Mouse (Mus musculus): ENCODE results near the gene Srl. TPM values are rescaled to one million over a fixed set of nuclear protein-coding genes. Genes with fewer than 3 reads are reported as not detected.
A peak's percentile ranks its signal among the peaks of the same experiment; 100 is the strongest.
"Not testable (repeated sequence)": the region's sequence is repeated elsewhere in the genome, so short reads cannot be mapped to it uniquely, and the experiment has no call there.

Gene Srl
- total RNA-seq, 2 experiments from 2014 or later, result 1,275 to 1,445 TPM

DNA sequence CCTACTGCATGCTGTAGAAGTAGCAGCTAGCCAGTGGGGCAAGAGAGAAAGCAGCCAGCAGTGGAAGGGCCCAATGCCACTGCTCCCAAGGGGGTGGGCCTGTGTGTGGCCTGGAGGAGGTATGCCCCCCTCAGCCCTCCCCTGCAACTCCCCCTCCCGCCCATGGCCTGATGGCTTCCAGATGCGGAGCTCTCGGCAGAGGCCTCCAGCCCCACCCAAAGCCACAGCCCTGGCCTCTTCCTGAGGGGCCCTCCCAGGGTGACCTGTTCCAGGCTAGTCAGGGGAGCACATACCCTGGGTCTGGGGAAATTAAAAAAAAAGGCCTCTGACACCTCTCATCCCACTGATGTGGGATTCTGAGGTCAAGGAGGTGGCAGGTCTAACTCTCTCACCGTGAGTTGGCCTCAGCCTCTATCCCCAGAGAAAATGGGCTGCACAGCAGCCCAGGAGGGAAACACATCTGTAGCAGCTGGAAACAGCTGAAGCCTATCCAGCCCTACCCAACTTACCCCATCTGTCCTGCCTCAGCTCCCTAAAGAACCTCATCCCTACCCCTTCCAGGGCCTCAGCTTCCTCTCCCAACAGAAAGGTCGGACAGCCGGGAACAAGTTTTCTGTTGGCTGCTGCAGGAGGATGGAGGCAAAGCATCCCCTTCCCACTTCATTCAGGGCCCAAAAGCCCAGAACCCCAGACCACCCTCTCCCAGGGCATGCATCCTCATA is 11.4 kb upstream of the Srl start:
- peak; percentile 42 for DNase-seq

DNA sequence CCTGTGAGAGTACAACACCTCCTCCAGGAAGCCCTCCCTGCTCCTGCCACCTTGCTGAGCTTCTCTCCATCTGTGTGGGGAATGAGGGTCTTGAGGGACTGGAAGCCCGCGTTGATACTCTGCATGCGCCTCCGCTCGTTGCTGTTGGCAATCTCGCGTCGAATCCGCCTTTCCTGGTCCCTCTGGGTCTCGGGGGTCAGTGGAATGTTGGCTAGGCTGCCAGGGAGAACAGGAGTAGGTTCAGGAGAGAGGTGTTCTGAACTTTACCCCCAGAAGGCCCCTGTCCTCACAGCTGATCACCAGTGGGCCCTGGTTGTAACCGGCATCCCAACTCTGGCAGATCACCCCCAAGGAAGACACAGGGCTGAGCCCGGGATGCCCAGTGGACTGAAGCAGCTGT is 10.3 kb upstream of the Srl start:
- no peak for DNase-seq

DNA sequence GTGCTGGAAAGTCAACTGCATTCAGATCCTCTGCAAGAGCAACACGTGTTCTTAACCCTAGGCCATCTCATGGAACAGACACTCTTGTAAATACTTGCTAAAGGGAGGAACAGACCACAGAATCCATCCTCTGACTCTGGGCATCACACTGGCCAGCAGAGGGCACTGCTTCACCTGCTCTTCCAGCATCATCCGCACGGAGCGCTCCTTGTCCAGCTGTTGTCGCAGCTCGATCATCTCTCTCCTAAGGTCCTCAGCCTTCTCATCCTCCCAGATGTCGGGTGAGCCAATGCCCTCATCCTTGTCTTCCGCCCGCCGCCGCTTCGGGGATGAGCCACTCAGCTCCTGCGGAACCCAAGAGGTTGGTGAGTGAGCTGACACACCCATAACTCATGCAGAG is 9.4 kb upstream of the Srl start:
- DNase-seq, result peak; percentile 73

DNA sequence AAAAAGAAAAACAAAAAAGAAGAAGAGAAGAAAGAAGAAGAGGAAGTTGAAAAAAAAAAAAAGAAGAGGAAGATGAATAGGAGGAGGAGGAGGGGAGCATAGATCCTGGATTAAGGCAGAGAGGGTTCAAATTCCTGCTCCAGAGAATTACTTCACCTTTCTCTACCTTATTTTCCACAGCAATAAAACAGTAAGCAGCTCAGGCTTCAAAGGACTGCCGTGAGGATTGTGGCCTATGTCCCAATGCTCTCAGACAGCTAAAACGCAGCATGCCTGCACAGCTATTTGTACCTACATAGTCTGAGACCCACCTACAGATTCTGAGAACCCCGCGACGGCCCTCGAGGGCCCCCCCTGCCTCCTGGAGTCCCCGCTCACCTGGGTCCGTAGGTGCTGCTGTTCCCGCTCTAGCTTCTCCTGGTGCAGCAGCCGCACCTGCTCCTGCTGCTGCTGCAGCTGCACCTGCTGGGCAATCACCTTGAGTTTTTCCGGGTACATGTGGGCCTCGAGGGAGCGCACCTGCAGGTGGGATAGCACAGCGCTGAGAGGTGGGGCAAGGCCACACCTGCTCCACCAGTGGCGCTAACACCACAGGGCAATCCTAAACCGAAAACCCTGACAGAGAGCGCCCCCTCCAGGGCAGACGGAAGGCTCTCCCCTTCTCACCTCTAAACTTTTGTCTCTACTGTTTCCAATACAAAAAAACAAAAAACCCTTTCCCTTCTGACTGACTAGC is 7.5 kb upstream of the Srl start:
- DNase-seq, result no peak

DNA sequence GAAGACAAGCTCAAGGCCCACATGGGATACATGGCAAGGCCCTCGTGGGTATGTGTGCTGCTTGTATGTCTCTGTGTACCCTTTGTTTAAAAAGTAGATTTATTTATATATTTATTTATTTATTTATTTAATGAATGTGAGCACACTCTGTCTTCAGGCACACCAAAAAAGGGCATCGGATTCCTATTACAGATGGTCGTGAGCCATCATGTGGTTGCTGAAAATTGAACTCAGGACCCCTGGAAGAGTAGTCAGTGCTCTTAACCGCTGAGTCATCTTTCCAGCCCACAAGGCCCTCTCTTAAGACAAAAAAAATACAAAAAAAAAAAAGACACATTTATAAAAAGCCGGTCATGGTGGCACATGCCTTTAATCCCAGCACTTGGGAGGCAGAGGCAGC is 6.0 kb upstream of the Srl start:
- no peak for DNase-seq

DNA sequence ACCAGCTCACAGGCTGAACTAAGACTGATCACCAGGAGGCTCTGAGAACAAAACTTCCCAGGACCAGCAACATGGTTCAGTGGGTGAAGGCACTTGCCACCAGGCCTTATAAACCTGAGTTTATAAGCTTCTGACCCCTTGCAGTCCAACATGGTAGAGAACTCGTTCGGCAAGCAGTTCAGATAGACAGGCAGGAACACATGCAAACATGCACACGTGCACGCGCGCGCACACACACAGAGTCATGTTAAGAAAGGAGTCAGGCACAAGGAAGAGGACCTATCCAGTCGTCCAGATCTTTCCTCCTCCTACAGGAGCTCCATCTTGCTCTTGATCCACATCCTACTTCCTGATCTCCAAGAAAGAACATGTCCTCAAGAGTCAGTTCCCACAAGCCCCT is 5.2 kb upstream of the Srl start:
- DNase-seq, result no peak

DNA sequence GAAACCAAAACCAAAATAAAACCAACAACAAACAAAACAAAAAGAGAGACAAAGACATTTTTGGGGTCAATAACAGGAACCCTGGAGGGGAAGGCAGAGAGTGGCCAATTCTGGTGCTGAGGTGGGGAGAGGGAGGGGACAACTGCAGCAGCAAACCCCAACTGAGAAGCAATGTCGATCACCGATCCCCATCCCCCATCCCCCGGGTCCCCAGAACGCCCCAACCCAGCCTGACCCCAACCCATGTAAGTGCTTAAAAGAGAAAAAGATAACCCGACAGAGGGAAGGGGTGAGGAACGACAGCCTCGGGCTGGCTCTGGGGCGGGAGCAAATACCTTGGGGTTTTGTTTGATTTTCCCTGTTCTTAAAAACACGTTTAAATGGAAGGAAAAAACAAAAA is 3.2 kb upstream of the Srl start:
- DNase-seq, result no peak

DNA sequence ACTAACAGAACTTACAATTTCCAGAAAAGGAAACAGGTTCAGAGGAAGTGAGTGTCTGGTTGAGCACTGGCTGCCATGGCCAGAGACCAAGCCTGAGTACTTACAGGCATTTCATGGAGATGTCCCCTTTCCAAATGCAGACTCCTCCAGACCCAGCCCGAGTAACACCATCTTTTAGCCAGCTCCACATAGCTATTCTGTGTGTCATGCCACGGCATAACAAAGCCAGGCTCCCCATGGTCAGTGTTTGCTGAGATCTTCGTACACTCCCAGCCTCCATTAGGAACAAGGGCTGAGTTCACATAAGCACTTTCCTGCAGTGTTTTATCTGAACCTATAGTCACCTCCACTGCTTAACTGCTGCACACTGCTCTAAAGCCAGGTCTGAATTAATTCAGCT is 1.6 kb upstream of the Srl start:
- no peak for DNase-seq

DNA sequence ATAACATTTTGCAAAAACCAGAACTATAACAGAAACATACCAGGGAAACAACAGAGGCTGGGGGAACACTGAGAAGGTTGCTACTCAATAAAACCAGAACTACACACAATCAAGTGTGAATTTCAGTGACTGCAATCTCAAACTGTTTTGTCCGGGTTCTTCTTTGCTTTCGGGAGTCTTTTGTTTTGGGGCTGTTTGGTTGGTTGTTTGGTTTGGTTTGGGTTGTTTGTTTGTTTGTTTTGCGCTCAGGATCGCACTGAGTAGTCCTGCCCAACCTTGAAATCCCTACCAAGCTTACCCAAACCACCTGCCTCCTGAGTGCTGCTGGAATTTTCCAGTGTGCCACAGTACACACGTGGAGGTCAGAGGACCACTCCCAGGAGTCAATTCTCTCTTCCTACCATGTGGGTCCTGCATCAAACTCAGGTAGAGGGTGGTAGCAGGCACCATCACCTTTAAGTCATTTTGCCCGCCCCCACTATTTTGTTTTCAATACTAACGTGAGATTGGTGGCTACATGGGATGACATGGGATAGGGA is 689 bp upstream of the Srl start:
- no peak for DNase-seq

DNA sequence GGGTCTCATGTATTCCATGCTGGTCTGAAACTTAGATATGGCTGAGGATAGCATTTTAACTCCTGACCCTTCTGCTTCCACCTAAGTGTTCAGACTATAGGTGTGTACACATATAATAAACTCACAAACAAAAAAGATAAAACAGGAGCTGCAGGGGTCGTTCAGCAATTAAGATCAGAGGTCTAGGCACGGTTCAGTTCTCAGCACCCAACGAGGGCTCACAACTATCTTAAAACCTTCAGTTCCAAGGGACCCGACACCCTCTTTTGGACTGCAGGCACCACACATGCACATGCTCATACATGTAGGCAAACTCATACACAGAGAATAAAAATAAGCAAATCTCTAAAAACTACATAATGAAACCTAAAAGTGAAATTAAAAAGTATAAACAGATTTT is 583 bp downstream of the Srl start:
- no peak for DNase-seq

DNA sequence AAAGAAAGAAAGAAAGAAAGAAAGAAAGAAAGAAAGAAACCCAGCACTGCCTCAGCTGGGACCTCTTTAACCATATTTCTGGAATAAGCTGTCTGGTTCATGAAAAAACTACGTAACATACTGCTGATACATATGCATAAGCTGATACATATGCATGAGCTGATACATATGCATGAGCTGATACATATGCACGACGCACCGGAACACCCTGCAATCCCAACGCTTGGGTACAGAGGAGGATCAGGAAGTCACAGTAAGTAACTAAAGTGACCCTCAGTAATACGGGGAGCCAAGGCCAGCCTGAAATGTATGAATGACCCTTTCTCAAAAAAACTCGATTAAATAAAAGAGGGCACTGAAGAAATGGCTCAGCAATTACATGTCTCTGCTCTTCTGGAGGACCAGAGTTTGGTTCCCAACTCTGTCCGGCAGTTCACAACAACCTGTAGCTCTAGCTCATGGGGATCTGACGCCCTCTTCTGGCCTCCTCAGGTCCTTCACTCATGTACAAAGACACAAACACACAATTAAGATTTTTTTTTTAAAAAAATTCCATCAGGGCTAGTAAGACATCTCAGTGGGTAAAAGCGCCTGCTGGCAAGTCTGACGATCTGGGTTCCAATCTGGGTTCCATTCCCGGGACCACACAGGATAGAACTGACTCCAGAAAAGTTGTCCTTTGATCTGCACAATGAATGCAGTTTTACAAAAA is 1.4 kb downstream of the Srl start:
- no peak for DNase-seq

DNA sequence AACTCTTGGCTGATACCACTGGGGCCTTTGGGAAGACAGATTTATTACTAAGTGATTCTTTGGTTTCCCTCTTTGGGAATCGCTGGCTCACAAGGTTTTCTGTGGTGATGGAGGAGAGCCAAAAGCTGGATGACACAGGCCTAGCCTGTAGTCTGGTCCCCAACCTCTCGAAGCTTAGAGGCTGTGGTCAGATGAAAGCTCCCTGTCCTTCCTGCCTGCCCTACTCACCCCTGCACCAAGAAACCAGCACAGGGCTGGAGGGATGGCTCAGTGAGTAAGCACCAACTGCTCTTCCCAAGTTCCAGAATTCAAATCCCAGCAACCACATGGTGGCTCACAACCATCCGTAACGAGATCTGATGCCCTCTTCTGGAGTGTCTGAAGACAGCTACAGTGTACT is 2.1 kb downstream of the Srl start:
- DNase-seq, result no peak

DNA sequence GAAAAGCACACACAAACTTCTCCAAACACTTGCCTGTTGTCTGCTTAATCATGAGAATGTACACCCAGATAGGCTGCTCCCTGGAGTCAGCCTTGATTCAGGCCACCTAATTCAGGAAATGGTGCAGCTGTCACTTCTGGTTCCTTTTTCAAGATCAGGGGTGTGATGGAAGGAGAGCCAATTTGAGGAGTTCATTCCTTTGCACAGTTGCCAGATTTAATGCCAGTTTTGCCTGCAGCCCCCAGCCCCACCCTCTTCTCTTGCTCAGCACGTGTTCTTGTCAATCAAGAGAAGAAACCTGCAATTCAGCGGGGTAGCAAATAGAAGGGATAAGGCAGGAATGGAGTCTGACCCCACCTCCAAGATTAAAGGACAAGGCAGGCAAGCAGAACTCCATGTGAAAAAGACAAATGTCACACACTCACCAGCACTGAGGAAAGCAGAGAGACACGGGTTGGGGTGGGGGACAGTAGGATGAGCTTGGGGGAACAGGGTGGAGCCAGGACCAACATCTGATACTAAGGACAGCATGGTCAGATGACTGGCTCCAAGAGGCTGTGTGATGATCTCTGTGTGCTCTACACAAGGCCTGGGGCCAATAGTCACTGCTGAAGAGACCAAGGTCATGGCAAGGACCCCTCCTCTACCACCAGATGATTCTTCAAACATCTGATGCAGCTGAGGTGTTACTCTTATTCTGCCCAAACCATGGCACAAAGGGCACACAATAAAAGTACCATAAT is 3.8 kb downstream of the Srl start:
- DNase-seq, result no peak

DNA sequence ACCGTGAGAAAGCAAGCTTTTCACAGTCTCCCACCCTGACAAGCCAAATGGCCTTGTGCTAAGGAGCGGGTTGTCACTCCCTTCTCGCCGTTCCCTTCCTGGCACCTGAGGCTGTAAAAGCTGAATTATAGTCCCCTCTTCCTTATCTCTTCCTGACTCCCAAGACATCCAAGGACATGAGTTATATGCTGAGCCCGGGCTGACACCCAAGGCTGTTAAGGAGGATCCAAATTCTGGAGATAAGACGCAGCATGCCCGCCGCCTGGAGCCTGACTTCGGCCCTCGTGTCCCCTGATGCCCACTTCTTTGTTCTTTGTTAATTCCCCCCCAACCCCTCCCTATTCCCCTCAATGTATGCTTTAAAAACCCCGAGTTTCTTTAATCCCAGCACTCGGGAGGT is 14.2 kb downstream of the Srl start:
- DNase-seq, result not testable (repeated sequence)

DNA sequence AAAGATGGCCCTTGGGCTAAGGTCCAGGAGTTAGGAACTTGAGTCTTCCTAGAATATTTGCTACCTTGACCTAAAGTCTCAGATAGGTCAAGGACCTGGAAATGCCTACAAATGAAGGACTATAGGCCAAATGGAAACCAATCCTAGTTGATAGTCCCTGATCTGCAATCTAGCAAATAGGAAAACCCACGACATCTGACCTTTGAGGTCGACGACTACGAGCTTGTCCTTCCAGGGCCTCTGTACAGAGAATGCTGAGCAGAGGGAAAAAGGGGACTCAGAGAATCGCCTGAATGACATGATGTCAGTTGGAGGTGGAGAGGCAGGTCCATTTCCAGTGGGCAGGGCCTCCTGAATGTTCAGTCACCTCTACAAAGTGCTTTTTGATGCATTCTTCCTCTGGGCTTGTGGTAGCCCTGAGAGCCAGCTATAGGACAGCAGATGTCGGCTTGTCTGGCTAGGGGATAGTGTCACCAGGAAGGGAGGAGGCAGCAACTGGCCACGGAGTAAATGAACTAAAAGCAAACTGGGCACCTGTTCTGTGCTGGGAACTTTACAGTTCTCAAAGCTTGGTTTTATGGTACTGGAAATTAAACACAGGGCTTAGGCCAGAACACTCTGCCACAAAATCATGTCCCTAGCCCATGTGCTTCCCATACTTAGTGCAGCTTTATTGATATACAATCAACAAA is 18.2 kb downstream of the Srl start:
- no peak for DNase-seq

DNA sequence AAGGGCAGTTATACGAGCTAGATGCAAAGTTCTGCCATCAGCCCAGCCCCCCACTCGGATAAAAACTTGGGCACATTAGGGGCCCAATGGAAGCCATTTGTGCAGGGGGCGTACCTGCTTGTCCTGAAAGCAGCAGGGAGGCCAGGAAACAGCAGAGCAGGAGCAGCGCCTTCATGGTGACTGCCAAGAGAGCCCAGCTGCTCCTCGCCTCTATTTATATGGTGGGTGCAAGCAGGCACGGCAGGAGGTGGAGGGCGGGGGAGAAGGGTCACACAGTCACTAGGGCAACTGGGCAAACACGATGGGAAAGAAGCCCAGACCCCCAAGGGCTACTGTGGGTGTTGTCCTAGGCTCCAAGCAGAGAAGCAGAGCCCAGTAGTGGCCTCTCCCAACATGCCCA is 18.7 kb downstream of the Srl start:
- DNase-seq, result peak; percentile 41

DNA sequence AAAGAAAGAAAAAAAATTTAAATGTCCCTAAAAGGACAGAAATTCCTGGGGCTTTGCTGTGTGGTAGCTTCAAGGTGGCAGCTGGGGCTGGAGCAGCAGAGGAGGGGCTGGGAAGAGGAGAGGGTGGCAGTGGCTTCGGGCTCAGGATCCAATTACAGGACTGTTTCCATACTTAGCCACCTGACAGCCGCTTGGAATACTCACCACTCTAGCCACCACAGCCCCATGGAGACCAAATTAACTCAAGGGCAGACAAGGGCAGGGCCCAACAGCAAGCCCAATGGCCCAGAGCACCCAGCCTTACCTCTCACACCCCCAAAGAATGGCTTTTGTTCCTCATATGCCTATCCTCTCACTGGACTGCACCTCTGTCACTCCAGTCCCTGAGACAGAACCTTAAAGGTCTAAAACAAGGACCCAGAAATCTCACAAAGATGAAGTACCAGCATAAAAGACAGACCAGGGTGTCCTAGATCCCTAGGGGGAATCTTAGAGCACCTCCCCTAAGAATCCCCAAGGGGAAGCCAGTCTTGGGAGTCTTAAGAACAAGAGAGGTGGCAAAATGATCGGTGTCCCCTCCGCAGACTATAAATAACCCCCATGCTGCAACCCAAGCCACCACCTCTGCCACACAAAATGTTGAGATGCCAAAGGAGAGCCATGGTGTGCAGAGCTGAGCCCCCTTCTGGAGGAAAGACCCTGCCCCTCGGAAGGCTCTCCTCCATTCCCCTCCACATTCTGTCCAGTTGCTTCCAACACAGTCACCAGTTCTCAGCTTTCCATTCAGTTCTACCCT is 19.7 kb downstream of the Srl start:
- no peak for DNase-seq

DNA sequence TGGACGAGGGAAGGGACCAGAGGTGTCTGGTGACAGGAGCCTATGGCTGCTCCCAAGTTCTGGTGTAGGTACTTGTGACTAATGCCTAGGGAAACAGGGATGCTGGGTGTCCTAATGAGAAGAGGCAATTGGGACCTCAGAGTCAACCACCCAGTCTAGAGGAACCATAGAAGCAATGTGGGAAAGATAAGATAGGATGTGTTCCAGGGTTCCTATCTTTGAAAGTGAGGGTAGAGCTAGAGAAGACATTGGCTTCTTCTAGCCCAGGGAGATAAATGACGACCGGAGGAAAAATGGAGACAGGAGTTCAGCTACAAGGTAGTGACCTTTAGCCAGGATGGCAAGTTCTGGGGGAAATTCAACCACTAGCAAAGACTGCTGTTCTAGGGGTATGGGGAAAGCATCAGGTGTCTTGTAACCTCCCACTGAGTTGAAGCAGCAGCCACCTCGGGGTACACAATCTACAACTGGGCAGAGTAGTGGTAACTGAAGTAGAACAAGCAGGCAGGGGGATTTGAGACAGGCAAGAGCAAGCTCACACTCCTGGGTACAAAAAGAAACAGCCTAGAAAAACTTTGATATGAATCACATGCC is 20.4 kb downstream of the Srl start:
- DNase-seq, result no peak

DNA sequence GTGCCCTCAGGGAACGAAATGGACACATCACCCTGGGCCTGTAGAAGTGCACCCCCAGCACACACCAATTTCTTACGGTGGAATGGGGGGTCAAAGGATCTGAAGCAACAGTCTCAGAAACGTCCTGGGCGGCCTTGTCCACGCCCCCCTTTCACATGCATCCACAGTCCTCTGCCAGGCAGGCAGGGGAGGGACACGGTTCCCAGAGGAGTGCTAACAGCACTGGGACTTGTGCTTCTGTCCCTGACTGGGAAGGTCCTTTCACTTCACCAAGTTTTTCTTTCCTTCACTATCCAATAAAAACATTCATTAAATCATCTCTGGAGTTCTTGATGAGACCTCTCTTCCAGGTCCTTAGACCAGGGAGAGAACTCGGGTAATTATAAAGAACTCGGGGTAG is 20.9 kb downstream of the Srl start:
- no peak for DNase-seq

DNA sequence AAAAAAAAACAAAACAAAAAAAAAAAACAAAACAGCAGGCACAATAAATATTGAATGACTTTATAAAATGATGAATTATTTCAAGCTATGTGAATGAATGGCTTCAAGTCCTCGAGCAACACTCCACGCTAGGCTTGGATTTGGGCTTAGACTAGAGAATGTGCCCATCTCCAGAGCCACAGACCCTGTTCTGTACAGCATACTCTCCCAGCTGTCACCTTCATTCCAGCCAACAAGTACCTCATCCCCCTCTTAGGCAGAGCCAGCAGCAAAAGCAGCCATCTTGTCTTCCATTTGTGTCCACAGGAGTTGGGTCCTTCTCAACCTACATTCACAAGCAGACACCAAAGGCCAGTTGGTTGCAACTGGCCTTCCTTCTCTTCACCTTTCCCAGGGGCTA is 21.8 kb downstream of the Srl start:
- no peak for DNase-seq

DNA sequence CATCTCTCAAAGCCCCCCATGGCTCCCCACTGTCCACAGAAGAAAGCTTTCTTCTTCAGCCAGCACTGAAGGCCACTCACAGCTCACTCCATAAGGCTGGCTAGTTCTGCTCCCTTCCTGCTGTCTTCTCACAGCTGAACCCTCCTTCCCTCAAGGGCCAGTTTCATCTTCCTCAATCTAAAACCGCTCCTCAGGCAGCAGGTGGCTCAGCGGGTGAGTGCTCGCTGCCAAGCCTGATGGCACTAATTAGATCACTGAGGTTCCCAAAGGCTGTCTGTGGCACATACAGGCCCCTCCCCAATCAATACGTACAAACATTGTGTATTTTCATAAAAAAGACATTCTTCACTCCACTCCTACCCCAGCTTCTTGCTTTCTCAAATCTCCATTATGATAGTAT is 22.5 kb downstream of the Srl start:
- no peak for DNase-seq

Data from gastrocnemius, postnatal 10 days (tissue).